Mouse (Mus musculus) megakaryocyte, embryonic 14.5 days (primary cell): ENCODE measurements around the gene Pomgnt1.

Experiments
- FLI1 ChIP-seq: IDR thresholded peaks from 2 replicates; pipeline ENCODE4 v1.6.1; 2012; ENCODE audit warnings: low read length, inconsistent platforms, mixed read lengths
- GATA1 ChIP-seq: IDR thresholded peaks from 3 replicates; pipeline ENCODE4 v1.6.1; 2012; ENCODE audit warnings: mixed read lengths, low read length, inconsistent platforms, borderline replicate concordance

DNA sequence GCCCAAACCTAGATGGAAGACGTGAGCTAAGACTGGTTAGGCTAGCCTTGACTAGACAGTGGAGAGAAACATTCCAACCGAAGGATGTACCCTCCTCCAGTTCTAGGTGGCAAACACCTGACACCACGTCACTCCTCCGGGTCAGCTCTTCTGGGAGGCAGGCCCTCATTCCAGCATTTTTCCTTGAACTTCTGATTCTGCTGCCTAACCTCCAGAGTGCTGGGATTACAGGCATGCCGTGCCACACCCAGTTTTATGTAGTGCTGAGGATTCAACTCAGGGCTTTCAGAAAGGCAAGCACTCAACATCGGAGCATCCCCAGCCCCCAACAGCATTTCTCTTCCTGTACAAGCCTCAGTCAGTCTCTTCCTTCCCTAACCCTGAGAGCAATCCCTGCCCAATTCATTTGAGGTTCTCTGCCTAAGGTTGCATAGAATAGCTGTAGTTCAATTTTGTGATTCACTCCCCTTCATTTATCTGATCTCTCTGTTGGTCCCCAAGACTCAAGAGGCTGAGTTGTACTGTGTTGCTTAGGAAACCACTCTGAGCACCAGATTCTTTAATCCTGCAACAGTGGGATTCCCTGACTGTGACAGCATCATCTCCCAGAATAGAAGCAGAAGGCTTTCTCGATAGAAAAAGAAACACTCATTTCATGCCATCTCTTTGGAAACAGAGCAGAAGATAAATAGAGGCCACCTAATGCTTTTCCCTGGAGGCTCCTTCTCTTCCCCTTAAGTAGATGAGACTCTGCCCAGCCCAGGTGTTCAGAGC lies 17.3 kb downstream of the Pomgnt1 start:
- TF ChIP-seq GATA1, result no peak
- TF ChIP-seq FLI1, result no peak
